Mouse (Mus musculus): ENCODE results near the gene Myg1. TPM values are rescaled to one million over a fixed set of nuclear protein-coding genes. Genes with fewer than 3 reads are reported as not detected.
"Not testable (repeated sequence)": the region's sequence is repeated elsewhere in the genome, so short reads cannot be mapped to it uniquely, and the experiment has no call there.

Myg1 gene
- polyA plus RNA-seq, 1 experiment from 2014 or later: 78.4 TPM

GRCm38 (mm10) chr15:102310074-102310845, 21.2 kb upstream of the Myg1 start:
- 89% methylated on average over 10 of the region's 10 CpGs for WGBS

GRCm38 (mm10) chr15:102311489-102311888, 20.0 kb upstream of the Myg1 start:
- Histone ChIP-seq H3K4me2 (replicated peaks) (no peak overlapping the region), H3K9ac (no peak overlapping the region), H3K27me3 (ENCODE audit: control insufficient read depth, insufficient read depth, low read length) (no peaks in the 10 kb centered on the region), H3K9me3 (ENCODE audit: control insufficient read depth, low read length) (no peaks in the 10 kb centered on the region), H3K4me3 (replicated peaks; ENCODE audit: low read length) (no peak overlapping the region), H3K4me1 (replicated peaks; ENCODE audit: control insufficient read depth, insufficient read depth, low read length) (no peaks in the 10 kb centered on the region), H3K27ac (no peak overlapping the region), H3K36me3 (replicated peaks; ENCODE audit: control insufficient read depth, insufficient read depth) (0 out of 2 replicates have a peak, but pooled peaks cover 11% of the 10 kb centered on the region)
- ATAC-seq (ENCODE audit: low FRiP score) (no peak), DNase-seq (ENCODE audit: low spot score) (no peak)

More at GRCm38 (mm10) chr15:102310074-102310845, 21.2 kb upstream of the Myg1 start:
- Histone ChIP-seq H3K4me3 (replicated peaks; ENCODE audit: low read length) (no peak overlapping the region), H3K36me3 (replicated peaks; ENCODE audit: control insufficient read depth, insufficient read depth) (peaks cover 11% of the 10 kb centered on the region; the same call in 1 of the 2 replicates), H3K4me1 (replicated peaks; ENCODE audit: control insufficient read depth, insufficient read depth, low read length) (no peaks in the 10 kb centered on the region), H3K9ac (no peak overlapping the region), H3K9me3 (ENCODE audit: control insufficient read depth, low read length) (no peaks in the 10 kb centered on the region), H3K4me2 (replicated peaks) (no peak overlapping the region), H3K27me3 (ENCODE audit: control insufficient read depth, insufficient read depth, low read length) (no peaks in the 10 kb centered on the region), H3K27ac (no peak overlapping the region)
- no peak for ATAC-seq (ENCODE audit: low FRiP score)
- DNase-seq (ENCODE audit: low spot score): no peak

- Histone ChIP-seq H3K9me3 (ENCODE audit: control insufficient read depth, low read length) (no peaks in the 10 kb centered on the region), H3K4me2 (replicated peaks) (no peak overlapping the region), H3K9ac (no peak overlapping the region), H3K27me3 (ENCODE audit: control insufficient read depth, insufficient read depth, low read length) (no peaks in the 10 kb centered on the region), H3K4me3 (replicated peaks; ENCODE audit: low read length) (no peak overlapping the region), H3K27ac (no peak overlapping the region), H3K4me1 (replicated peaks; ENCODE audit: control insufficient read depth, insufficient read depth, low read length) (no peaks in the 10 kb centered on the region), H3K36me3 (replicated peaks; ENCODE audit: control insufficient read depth, insufficient read depth) (0 out of 2 replicates have a peak, but pooled peaks cover 13% of the 10 kb centered on the region)
- no peak for ATAC-seq (ENCODE audit: low FRiP score)
- no peak for DNase-seq (ENCODE audit: low spot score)
- WGBS: 94% methylated on average over 8 of the region's 8 CpGs
These were observed 16.2 kb upstream of the Myg1 start for GRCm38 (mm10) chr15:102315292-102315691.

GRCm38 (mm10) chr15:102316263-102316662, 15.2 kb upstream of the Myg1 start:
- Histone ChIP-seq H3K4me3 (replicated peaks; ENCODE audit: low read length) (no peak overlapping the region), H3K4me1 (replicated peaks; ENCODE audit: control insufficient read depth, insufficient read depth, low read length) (no peaks in the 10 kb centered on the region), H3K36me3 (replicated peaks; ENCODE audit: control insufficient read depth, insufficient read depth) (peaks cover 18% of the 10 kb centered on the region; the same call in 1 of the 2 replicates), H3K9me3 (ENCODE audit: control insufficient read depth, low read length) (no peaks in the 10 kb centered on the region), H3K4me2 (replicated peaks) (no peak overlapping the region), H3K27ac (no peak overlapping the region), H3K9ac (no peak overlapping the region), H3K27me3 (ENCODE audit: control insufficient read depth, insufficient read depth, low read length) (no peaks in the 10 kb centered on the region)
- no peak for ATAC-seq (ENCODE audit: low FRiP score)
- 92% methylated on average over 6 of the region's 6 CpGs for WGBS
- peak; percentile 64 for DNase-seq (ENCODE audit: low spot score)

- Histone ChIP-seq H3K4me2 (replicated peaks) (peak overlapping the region; percentile 77), H3K4me1 (replicated peaks; ENCODE audit: control insufficient read depth, insufficient read depth, low read length) (peaks cover 11% of the 10 kb centered on the region), H3K36me3 (replicated peaks; ENCODE audit: control insufficient read depth, insufficient read depth) (peaks cover 33% of the 10 kb centered on the region), H3K4me3 (replicated peaks; ENCODE audit: low read length) (no peak overlapping the region), H3K9me3 (ENCODE audit: control insufficient read depth, low read length) (no peaks in the 10 kb centered on the region), H3K27me3 (ENCODE audit: control insufficient read depth, insufficient read depth, low read length) (no peaks in the 10 kb centered on the region), H3K27ac (no peak overlapping the region), H3K9ac (no peak overlapping the region)
- 87% methylated on average over 12 of the region's 12 CpGs for WGBS
- ATAC-seq (ENCODE audit: low FRiP score) (no peak), DNase-seq (ENCODE audit: low spot score) (no peak)
These were observed 6.6 kb upstream of the Myg1 start for GRCm38 (mm10) chr15:102324654-102325473.

GRCm38 (mm10) chr15:102326022-102326576, 5.4 kb upstream of the Myg1 start, which contains the start of gene Pfdn5:
Gene Pfdn5, plus strand, starts transcription at chr15:102326116.
- no peaks in the 10 kb centered on the region for H3K9me3 ChIP-seq (ENCODE audit: control insufficient read depth, low read length)
- ATAC-seq (ENCODE audit: low FRiP score): peak; percentile 91

GRCm38 (mm10) chr15:102326892-102327291, 4.6 kb upstream of the Myg1 start:
- Histone ChIP-seq H3K9me3 (ENCODE audit: control insufficient read depth, low read length) (no peaks in the 10 kb centered on the region), H3K27ac (no peak overlapping the region), H3K4me1 (replicated peaks; ENCODE audit: control insufficient read depth, insufficient read depth, low read length) (peaks cover 15% of the 10 kb centered on the region), H3K36me3 (replicated peaks; ENCODE audit: control insufficient read depth, insufficient read depth) (peaks cover 40% of the 10 kb centered on the region), H3K4me2 (replicated peaks) (peak overlapping the region; percentile 77), H3K9ac (peak overlapping the region; percentile 79), H3K27me3 (ENCODE audit: control insufficient read depth, insufficient read depth, low read length) (no peaks in the 10 kb centered on the region), H3K4me3 (replicated peaks; ENCODE audit: low read length) (peak overlapping the region; percentile 64)
- DNase-seq (ENCODE audit: low spot score) (no peak), ATAC-seq (ENCODE audit: low FRiP score) (no peak)
- WGBS: 72% methylated on average over 8 of the region's 8 CpGs

More at GRCm38 (mm10) chr15:102326022-102326576, 5.4 kb upstream of the Myg1 start, which contains the start of gene Pfdn5:
- peak; percentile 85 for DNase-seq (ENCODE audit: low spot score)
- no peaks in the 10 kb centered on the region for H3K27me3 ChIP-seq (ENCODE audit: control insufficient read depth, insufficient read depth, low read length)
- H3K9ac ChIP-seq: peak within 1 kb of the TSS; percentile 79
- peak within 1 kb of the TSS; percentile 64 for H3K4me3 ChIP-seq (replicated peaks; ENCODE audit: low read length)
- H3K4me1 ChIP-seq (replicated peaks; ENCODE audit: control insufficient read depth, insufficient read depth, low read length): peaks cover 12% of the 10 kb centered on the region
- H3K27ac ChIP-seq: peak within 1 kb of the TSS; percentile 47; the same call in 1 of the 2 replicates
- H3K4me2 ChIP-seq (replicated peaks): peak within 1 kb of the TSS; percentile 77
- under 1% methylated on average over 40 of the region's 40 CpGs for WGBS
- peaks cover 38% of the 10 kb centered on the region for H3K36me3 ChIP-seq (replicated peaks; ENCODE audit: control insufficient read depth, insufficient read depth)

- H3K4me1 ChIP-seq (replicated peaks; ENCODE audit: control insufficient read depth, insufficient read depth, low read length): peaks cover 14% of the 10 kb centered on the region
- no peak overlapping the region for H3K27ac ChIP-seq
- no peak for ATAC-seq (ENCODE audit: low FRiP score)
- peaks cover 82% of the 10 kb centered on the region for H3K36me3 ChIP-seq (replicated peaks; ENCODE audit: control insufficient read depth, insufficient read depth)
- 89% methylated on average over 8 of the region's 8 CpGs for WGBS
- no peak overlapping the region for H3K4me2 ChIP-seq (replicated peaks)
- DNase-seq (ENCODE audit: low spot score): no peak
- H3K9me3 ChIP-seq (ENCODE audit: control insufficient read depth, low read length): no peaks in the 10 kb centered on the region
- H3K9ac ChIP-seq: no peak overlapping the region
- no peaks in the 10 kb centered on the region for H3K27me3 ChIP-seq (ENCODE audit: control insufficient read depth, insufficient read depth, low read length)
- H3K4me3 ChIP-seq (replicated peaks; ENCODE audit: low read length): no peak overlapping the region
These were observed 3.7 kb downstream of the Myg1 start for GRCm38 (mm10) chr15:102335254-102335653.

- not testable (repeated sequence) for H3K4me3 ChIP-seq (replicated peaks; ENCODE audit: low read length); H3K4me2 ChIP-seq (replicated peaks); H3K9ac ChIP-seq; H3K9me3 ChIP-seq (ENCODE audit: control insufficient read depth, low read length); DNase-seq (ENCODE audit: low spot score); H3K27me3 ChIP-seq (ENCODE audit: control insufficient read depth, insufficient read depth, low read length); ATAC-seq (ENCODE audit: low FRiP score); H3K27ac ChIP-seq
- Histone ChIP-seq H3K36me3 (replicated peaks; ENCODE audit: control insufficient read depth, insufficient read depth) (peaks cover 75% of the 10 kb centered on the region), H3K4me1 (replicated peaks; ENCODE audit: control insufficient read depth, insufficient read depth, low read length) (peaks cover 14% of the 10 kb centered on the region)
- 94% methylated on average over 5 of the region's 5 CpGs for WGBS
These were observed 4.4 kb downstream of the Myg1 start for GRCm38 (mm10) chr15:102335925-102336324.
